Mouse (Mus musculus) midbrain, embryonic 11.5 days (tissue): ENCODE measurements around the gene Elavl4. TPM values are rescaled to one million over a fixed set of nuclear protein-coding genes. Genes with fewer than 3 reads are reported as not detected.

Experiments used
- ATAC-seq: fragments of 200-750 bp; cut with Nextera tagmentation; 2 replicates; pipeline ENCODE4 v1.8.0; 2017; ENCODE audit warnings: moderate TSS enrichment, moderate library complexity; ENCODE audit not compliant: low FRiP score
- DNase-seq: peaks from one replicate; pipeline ENCODE4 v3.0.0; 2015; ENCODE audit warnings: low spot score; ENCODE audit errors: missing footprints
- H3K27ac ChIP-seq: fragments of 300-500 bp; sonication (generic); 2 replicates; pipeline ENCODE4 v1.5.1; 2014; ENCODE audit warnings: low read depth, low read length
- H3K27me3 ChIP-seq: fragments of 300-500 bp; sonication (generic); 2 replicates; pipeline ENCODE4 v1.6.1; 2014; ENCODE audit warnings: mild to moderate bottlenecking, low read length, moderate library complexity, mixed read lengths; ENCODE audit not compliant: control insufficient read depth, insufficient read depth
- H3K36me3 ChIP-seq: fragments of 300-500 bp; sonication (generic); 2 replicates; pipeline ENCODE4 v1.6.1; 2014; ENCODE audit warnings: mild to moderate bottlenecking, low read length, moderate library complexity, mixed read lengths; ENCODE audit not compliant: control insufficient read depth, insufficient read depth
- H3K4me1 ChIP-seq: fragments of 300-500 bp; sonication (generic); 2 replicates; pipeline ENCODE4 v1.6.1; 2014; ENCODE audit warnings: low read length; ENCODE audit not compliant: control insufficient read depth, insufficient read depth
- H3K4me2 ChIP-seq: fragments of 300-500 bp; sonication (generic); 2 replicates; pipeline ENCODE4 v1.6.1; 2014; ENCODE audit warnings: mild to moderate bottlenecking, moderate library complexity
- H3K4me3 ChIP-seq: fragments of 300-500 bp; sonication (generic); 2 replicates; pipeline ENCODE4 v1.5.1; 2014; ENCODE audit warnings: low read depth, low read length
- H3K9ac ChIP-seq: fragments of 300-500 bp; sonication (generic); 2 replicates; pipeline ENCODE4 v1.6.1; 2014; ENCODE audit warnings: low read length
- H3K9me3 ChIP-seq: fragments of 300-500 bp; sonication (generic); 2 replicates; pipeline ENCODE4 v1.6.1; 2016; ENCODE audit warnings: low read length; ENCODE audit not compliant: control insufficient read depth
- WGBS: fragments of 180-500 bp; shearing (Covaris S2); extraction: QIAGEN DNeasy Blood & Tissue Kit; methylation state at CpG from one replicate; pipeline ENCODE4 v1.1.7; 2014; 5-methylcytosine and 5-hydroxymethylcytosine counted together
- polyA plus RNA-seq: library from polyadenylated mRNA; unstranded; fragments of >200 nt; fragmentation: Nextera tagmentation; extraction: Ambion mirVana; gene quantifications from 2 replicates; pipeline ENCODE4 v1.2.1, GENCODE M21; 2014

Gene Elavl4
- polyA plus RNA-seq, 1 experiment from 2014 or later: 240 TPM

DNA sequence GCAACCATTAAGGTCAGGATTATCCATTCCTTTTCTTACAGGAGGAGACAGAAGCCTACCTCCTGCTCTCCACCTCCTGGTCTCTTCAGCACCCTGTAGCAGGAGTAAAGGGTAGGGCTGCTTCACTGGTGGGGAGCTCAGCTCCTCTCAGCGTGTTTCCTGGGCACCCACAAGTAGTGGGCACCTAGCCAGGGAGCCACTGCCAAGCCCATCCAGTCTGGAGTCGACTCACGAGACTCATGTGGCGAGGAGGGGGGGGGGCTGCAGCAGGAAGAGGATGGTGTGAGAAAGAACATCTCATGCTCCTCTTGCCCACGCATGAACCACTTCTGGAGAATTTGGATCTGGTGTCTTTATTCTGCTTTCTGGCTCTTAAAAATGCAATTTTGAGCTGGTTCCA lies 186.5 kb downstream of the Elavl4 start:
- ATAC-seq (no peak), DNase-seq (no peak)
- H3K4me2 ChIP-seq: no peak overlapping the region
- H3K27me3 ChIP-seq: no peaks in the 10 kb centered on the region
- H3K9ac ChIP-seq: no peak overlapping the region
- no peaks in the 10 kb centered on the region for H3K4me1 ChIP-seq
- no peak overlapping the region for H3K4me3 ChIP-seq
- 85% methylated on average over 5 of the region's 5 CpGs for WGBS
- no peaks in the 10 kb centered on the region for H3K9me3 ChIP-seq
- no peaks in the 10 kb centered on the region for H3K36me3 ChIP-seq
- no peak overlapping the region for H3K27ac ChIP-seq

- H3K4me1 ChIP-seq: 0 out of 2 replicates have a peak, but pooled peaks cover 3% of the 10 kb centered on the region
- ATAC-seq (no peak), DNase-seq (no peak)
- no peak overlapping the region for H3K9ac ChIP-seq
- no peaks in the 10 kb centered on the region for H3K36me3 ChIP-seq
- H3K27me3 ChIP-seq: no peaks in the 10 kb centered on the region
- no peaks in the 10 kb centered on the region for H3K9me3 ChIP-seq
- no peak overlapping the region for H3K4me3 ChIP-seq
- no peak overlapping the region for H3K4me2 ChIP-seq
- 82% methylated on average over 3 of the region's 3 CpGs for WGBS
- no peak overlapping the region for H3K27ac ChIP-seq
Measured at GRCm38 (mm10) chr4:110161600-110161999, 190.1 kb downstream of the Elavl4 start.

GRCm38 (mm10) chr4:110157515-110158159 lies 194.1 kb downstream of the Elavl4 start:
- Histone ChIP-seq H3K9me3 (no peaks in the 10 kb centered on the region), H3K9ac (no peak overlapping the region), H3K4me3 (no peak overlapping the region), H3K36me3 (no peaks in the 10 kb centered on the region), H3K27ac (no peak overlapping the region), H3K4me2 (no peak overlapping the region), H3K4me1 (peaks cover 23% of the 10 kb centered on the region), H3K27me3 (no peaks in the 10 kb centered on the region)
- 56% methylated on average over 3 of the region's 3 CpGs for WGBS
- ATAC-seq (no peak), DNase-seq (no peak)

GRCm38 (mm10) chr4:110155954-110156353 lies 195.8 kb downstream of the Elavl4 start:
- H3K4me2 ChIP-seq: no peak overlapping the region
- H3K4me1 ChIP-seq: peaks cover 30% of the 10 kb centered on the region
- 51% methylated on average over 2 of the region's 2 CpGs for WGBS
- no peak overlapping the region for H3K9ac ChIP-seq
- H3K9me3 ChIP-seq: no peaks in the 10 kb centered on the region
- no peak overlapping the region for H3K27ac ChIP-seq
- DNase-seq: no peak
- H3K36me3 ChIP-seq: no peaks in the 10 kb centered on the region
- no peaks in the 10 kb centered on the region for H3K27me3 ChIP-seq
- no peak for ATAC-seq
- no peak overlapping the region for H3K4me3 ChIP-seq

Other genes starting within 250 kb of the Elavl4 start
- gene Agbl4, start 45.8 kb upstream of the Elavl4 start, polyA plus RNA-seq: 0.55 and 0.87 TPM in 2 replicates